Mouse (Mus musculus) cortical plate, adult 2 months (tissue): Measurements from ENCODE around the gene Dand5. TPM values are rescaled to one million over a fixed set of nuclear protein-coding genes. Genes with fewer than 3 reads are reported as not detected.

Experiments used
- H3K27ac ChIP-seq: fragments of 200-500 bp; 2 replicates; pipeline ENCODE4 v1.5.1; 2012; ENCODE audit warnings: low read length, control low read depth, inconsistent platforms; ENCODE audit not compliant: insufficient read depth
- H3K4me1 ChIP-seq: fragments of 200-500 bp; 2 replicates; pipeline ENCODE4 v1.6.1; 2011; ENCODE audit warnings: low read length; ENCODE audit not compliant: control insufficient read depth, insufficient read depth
- H3K4me3 ChIP-seq: fragments of 200-500 bp; 2 replicates; pipeline ENCODE4 v1.5.1; 2011; ENCODE audit warnings: mild to moderate bottlenecking, low read length, control low read depth; ENCODE audit not compliant: insufficient read depth
- CTCF ChIP-seq: fragments of 200-500 bp; IDR thresholded peaks from 2 replicates; pipeline ENCODE4 v1.5.1; 2011; ENCODE audit warnings: mild to moderate bottlenecking, control low read depth, low read length; ENCODE audit not compliant: insufficient read depth; ENCODE audit errors: extremely low read depth
- POLR2A ChIP-seq: fragments of 200-500 bp; IDR thresholded peaks from 2 replicates; pipeline ENCODE4 v1.6.1; 2011; ENCODE audit warnings: mild to moderate bottlenecking, low read length, control low read depth; ENCODE audit not compliant: insufficient read depth; ENCODE audit errors: extremely low read depth
- polyA plus RNA-seq: library from polyadenylated mRNA; depleted of rRNA; stranded (reverse); fragments of >200 nt; gene quantifications from 2 replicates; pipeline ENCODE4 v1.2.3, GENCODE M21; 2012

Gene Dand5
- polyA plus RNA-seq, 1 experiment, result 14.9 TPM

- Histone ChIP-seq H3K27ac (no peak overlapping the region), H3K4me3 (peak overlapping the region; percentile 12; the same call in 1 of the 2 replicates), H3K4me1 (no peaks in the 10 kb centered on the region)
- TF ChIP-seq POLR2A (no peak), CTCF (peak; percentile 71)
Observed at GRCm38 (mm10) chr8:84823653-84824052, 1.0 kb upstream of the Dand5 start.

DNA sequence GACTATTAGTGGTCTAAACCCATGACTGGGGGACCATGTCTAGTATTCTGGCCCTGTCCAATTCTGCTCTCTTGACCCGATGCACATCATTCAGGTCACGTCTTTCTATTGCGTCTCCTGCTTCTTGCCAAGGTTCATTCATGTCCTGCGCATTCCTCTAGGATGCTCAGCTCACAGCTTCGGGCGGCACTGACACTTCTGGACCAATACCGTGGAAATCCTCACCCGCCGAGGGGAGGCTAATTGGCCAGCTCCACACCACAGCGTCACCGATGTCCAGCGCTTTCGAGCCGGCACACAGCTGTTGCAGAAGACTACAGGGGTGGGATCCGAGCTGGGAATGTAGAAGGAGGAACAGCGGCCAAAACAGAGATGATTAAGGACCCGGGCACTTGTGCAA lies 6.5 kb downstream of the Dand5 start:
- Histone ChIP-seq H3K4me3 (no peak overlapping the region), H3K4me1 (no peaks in the 10 kb centered on the region), H3K27ac (no peak overlapping the region)
- TF ChIP-seq CTCF (no peak), POLR2A (no peak)

- peak; percentile 93 for TF ChIP-seq CTCF
- no peak for TF ChIP-seq POLR2A
Observed at GRCm38 (mm10) chr8:84815547-84815946, 7.1 kb downstream of the Dand5 start.

GRCm38 (mm10) chr8:84814555-84815441 lies 7.8 kb downstream of the Dand5 start:
- H3K27ac ChIP-seq, result no peak overlapping the region
- TF ChIP-seq POLR2A (no peak), CTCF (no peak)

More at GRCm38 (mm10) chr8:84815547-84815946, 7.1 kb downstream of the Dand5 start:
- Histone ChIP-seq H3K27ac (no peak overlapping the region), H3K4me3 (no peak overlapping the region), H3K4me1 (no peaks in the 10 kb centered on the region)

GRCm38 (mm10) chr8:84814240-84814554 lies 8.4 kb downstream of the Dand5 start:
- TF ChIP-seq CTCF, result no peak
- TF ChIP-seq POLR2A, result no peak
- Histone ChIP-seq H3K27ac (no peak overlapping the region), H3K4me3 (no peak overlapping the region), H3K4me1 (no peaks in the 10 kb centered on the region)

More at GRCm38 (mm10) chr8:84814555-84815441, 7.8 kb downstream of the Dand5 start:
- Histone ChIP-seq H3K4me1 (no peaks in the 10 kb centered on the region), H3K4me3 (no peak overlapping the region)

- H3K27ac ChIP-seq, result no peak overlapping the region
- no peak overlapping the region for H3K4me3 ChIP-seq
- H3K4me1 ChIP-seq, result no peaks in the 10 kb centered on the region
- TF ChIP-seq CTCF, result no peak
- TF ChIP-seq POLR2A, result no peak
Observed at GRCm38 (mm10) chr8:84813830-84814229, 8.8 kb downstream of the Dand5 start.

- Histone ChIP-seq H3K4me1 (no peaks in the 10 kb centered on the region), H3K27ac (no peak overlapping the region), H3K4me3 (no peak overlapping the region)
- no peak for TF ChIP-seq POLR2A
- peak; percentile 88 for TF ChIP-seq CTCF
Observed at GRCm38 (mm10) chr8:84813059-84813458, 9.6 kb downstream of the Dand5 start.

GRCm38 (mm10) chr8:84811303-84811702 lies 11.3 kb downstream of the Dand5 start:
- no peaks in the 10 kb centered on the region for H3K4me1 ChIP-seq
- TF ChIP-seq CTCF, result no peak
- no peak overlapping the region for H3K27ac ChIP-seq
- H3K4me3 ChIP-seq, result peak overlapping the region; percentile 32

- no peak overlapping the region for H3K27ac ChIP-seq
- TF ChIP-seq POLR2A, result no peak
- peak; percentile 65 for TF ChIP-seq CTCF
- H3K4me3 ChIP-seq, result peak overlapping the region; percentile 32
- H3K4me1 ChIP-seq, result no peaks in the 10 kb centered on the region
Observed at GRCm38 (mm10) chr8:84810896-84811295, 11.7 kb downstream of the Dand5 start.

- Histone ChIP-seq H3K4me1 (no peaks in the 10 kb centered on the region), H3K4me3 (no peak overlapping the region), H3K27ac (no peak overlapping the region)
- no peak for TF ChIP-seq POLR2A
- no peak for TF ChIP-seq CTCF
Observed at GRCm38 (mm10) chr8:84809941-84810280, 12.7 kb downstream of the Dand5 start.
